Mouse (Mus musculus): ENCODE measurements around the gene Cd84. TPM values are rescaled to one million over a fixed set of nuclear protein-coding genes. Genes with fewer than 3 reads are reported as not detected.
"Not testable (repeated sequence)": the region's sequence is repeated elsewhere in the genome, so short reads cannot be mapped to it uniquely, and the experiment has no call there.

Gene Cd84
- polyA plus RNA-seq, 1 experiment from 2014 or later = 0.82 TPM

DNA sequence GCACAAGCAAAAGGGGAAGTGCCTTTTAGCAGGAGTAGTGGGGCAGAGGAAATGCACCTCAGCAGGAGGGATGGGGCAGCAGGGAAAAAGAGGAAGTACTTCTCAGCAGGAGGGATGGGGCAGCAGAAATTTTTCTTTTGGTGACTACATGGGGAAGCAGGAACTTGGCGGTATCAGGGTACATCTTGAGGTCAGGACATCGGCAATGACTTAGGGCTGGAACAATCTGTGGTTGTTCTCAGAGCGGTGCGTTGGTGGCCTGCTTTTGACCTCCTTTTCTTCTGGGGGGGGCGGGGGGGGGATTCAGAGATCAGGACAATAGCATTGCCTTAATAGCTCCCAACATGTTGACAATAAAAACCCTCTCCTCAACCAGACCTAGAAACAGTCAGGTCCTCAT lies 55.9 kb downstream of the Cd84 start, which contains the start of gene Gm10521:
Gm10521 (plus strand) TSS at position 301 of the 400 bp plus-strand sequence.
- 74% methylated on average over 5 of the region's 5 CpGs for WGBS
- not testable (repeated sequence) for H3K36me3 ChIP-seq (ENCODE audit: control insufficient read depth, insufficient read depth); ATAC-seq; H3K4me3 ChIP-seq (replicated peaks; ENCODE audit: low read length); H3K4me1 ChIP-seq (replicated peaks; ENCODE audit: control insufficient read depth, insufficient read depth, low read length); H3K9me3 ChIP-seq (ENCODE audit: control insufficient read depth, low read length); H3K27me3 ChIP-seq (replicated peaks; ENCODE audit: control insufficient read depth, insufficient read depth, low read length); H3K27ac ChIP-seq (ENCODE audit: low read length); H3K4me2 ChIP-seq (ENCODE audit: low read length); H3K9ac ChIP-seq (replicated peaks; ENCODE audit: low read depth, low read length)

DNA sequence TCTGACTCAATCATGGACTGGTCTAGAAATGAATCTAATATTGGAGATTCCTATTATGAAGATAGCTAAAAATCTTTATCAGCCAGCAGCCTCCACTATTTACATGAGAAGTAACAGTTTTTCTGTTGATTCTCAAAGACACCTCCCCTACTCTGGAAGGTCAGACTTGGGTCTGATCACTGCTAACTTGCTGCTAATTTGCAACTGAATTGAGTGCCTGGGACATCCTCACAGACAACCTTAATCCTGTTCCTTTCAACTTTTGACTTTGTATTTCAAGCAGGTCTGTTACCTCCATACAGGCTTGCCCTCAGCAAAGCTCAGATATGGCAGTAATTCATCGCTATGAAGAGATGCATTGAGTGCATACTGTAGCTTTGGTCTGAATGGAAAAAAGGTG lies 64.5 kb downstream of the Cd84 start:
- H3K27me3 ChIP-seq (replicated peaks; ENCODE audit: control insufficient read depth, insufficient read depth, low read length) = no peaks in the 10 kb centered on the region
- no peak overlapping the region for H3K9ac ChIP-seq (replicated peaks; ENCODE audit: low read depth, low read length)
- no peaks in the 10 kb centered on the region for H3K9me3 ChIP-seq (ENCODE audit: control insufficient read depth, low read length)
- WGBS = 78% methylated on average over 1 of the region's 1 CpGs
- H3K4me2 ChIP-seq (ENCODE audit: low read length) = no peak overlapping the region
- H3K4me1 ChIP-seq (replicated peaks; ENCODE audit: control insufficient read depth, insufficient read depth, low read length) = no peaks in the 10 kb centered on the region
- H3K36me3 ChIP-seq (ENCODE audit: control insufficient read depth, insufficient read depth) = no peaks in the 10 kb centered on the region
- H3K4me3 ChIP-seq (replicated peaks; ENCODE audit: low read length) = no peak overlapping the region
- ATAC-seq = no peak
- no peak overlapping the region for H3K27ac ChIP-seq (ENCODE audit: low read length)

DNA sequence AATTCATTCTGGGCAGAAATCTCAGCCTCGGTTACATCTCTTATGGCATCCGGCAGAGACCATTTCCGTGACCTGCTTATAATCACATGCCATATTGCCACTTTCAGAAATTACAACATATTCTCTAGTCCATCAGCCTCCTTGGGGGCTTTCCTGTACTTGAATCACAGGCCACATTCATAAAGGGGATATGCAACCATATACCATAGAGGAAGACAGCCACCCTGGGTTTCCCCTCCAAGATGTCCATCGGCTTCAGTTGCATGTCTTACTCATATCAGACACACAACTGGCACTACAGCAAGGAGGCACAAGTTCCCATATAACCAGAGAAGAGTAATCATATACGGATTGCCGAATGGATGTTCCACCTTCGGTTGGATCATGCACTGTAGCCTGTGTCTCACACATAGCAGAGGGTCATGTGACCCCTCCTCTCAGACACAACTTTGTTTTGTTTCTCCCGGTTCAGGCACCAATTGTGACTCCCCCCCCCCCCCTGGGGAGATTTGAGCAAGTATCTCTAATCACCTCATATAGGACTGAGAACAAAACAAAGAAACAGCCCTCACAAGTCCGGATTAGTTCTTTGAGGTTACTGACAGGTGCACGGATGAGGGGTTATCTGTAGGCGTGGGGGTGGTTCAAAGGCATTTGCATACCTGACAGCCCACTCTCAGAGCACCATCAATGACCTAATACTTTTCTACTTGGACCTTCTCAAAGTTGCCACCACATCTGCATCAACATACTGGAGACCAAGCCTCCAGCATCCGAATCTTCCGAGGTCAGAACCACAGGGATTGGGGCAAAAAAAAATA lies 76.4 kb downstream of the Cd84 start:
- Histone ChIP-seq H3K4me2 (ENCODE audit: low read length) (no peak overlapping the region), H3K4me3 (replicated peaks; ENCODE audit: low read length) (no peak overlapping the region), H3K27ac (ENCODE audit: low read length) (no peak overlapping the region), H3K27me3 (replicated peaks; ENCODE audit: control insufficient read depth, insufficient read depth, low read length) (no peaks in the 10 kb centered on the region), H3K9me3 (ENCODE audit: control insufficient read depth, low read length) (no peaks in the 10 kb centered on the region), H3K4me1 (replicated peaks; ENCODE audit: control insufficient read depth, insufficient read depth, low read length) (no peaks in the 10 kb centered on the region), H3K9ac (replicated peaks; ENCODE audit: low read depth, low read length) (no peak overlapping the region), H3K36me3 (ENCODE audit: control insufficient read depth, insufficient read depth) (no peaks in the 10 kb centered on the region)
- WGBS = 72% methylated on average over 13 of the region's 13 CpGs
- no peak for ATAC-seq

DNA sequence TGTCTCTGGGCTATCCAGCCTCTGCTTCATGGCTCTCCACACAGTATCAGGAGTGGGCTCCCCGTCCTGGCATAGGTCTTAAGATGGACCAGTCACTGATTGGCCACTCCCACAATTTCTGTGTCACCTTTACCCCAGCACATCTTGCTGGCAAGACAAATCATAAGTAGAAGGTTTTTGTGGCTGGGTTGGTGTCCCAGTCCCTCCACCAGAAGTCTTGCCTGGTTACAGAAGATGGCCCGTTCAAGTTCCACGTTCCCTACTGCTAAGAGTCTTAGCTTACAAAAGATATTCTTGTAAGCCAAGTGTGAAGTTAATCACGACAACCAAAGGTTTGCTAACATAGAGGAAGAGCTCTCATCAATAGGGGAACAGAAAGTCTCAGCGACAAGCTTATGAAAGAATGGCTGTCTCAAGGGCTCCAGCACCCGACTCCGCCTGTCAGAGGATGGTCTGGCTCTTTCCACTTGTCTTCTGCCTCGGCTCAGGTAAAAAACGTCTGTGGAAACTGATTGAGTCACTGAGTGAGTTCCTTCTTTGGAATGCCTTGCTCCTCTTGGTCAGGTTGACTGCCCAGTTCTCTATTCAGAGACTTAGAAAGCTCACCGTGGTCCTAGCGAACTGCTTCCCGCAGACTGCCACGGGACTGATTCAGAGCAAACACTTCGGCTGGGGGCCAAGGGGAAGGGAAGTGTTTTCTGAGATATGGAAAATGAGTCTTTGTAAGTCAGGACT lies 78.0 kb downstream of the Cd84 start, which contains the start of gene Slamf6:
Slamf6 (plus strand) TSS at position 211 of the 735 bp plus-strand sequence.
- no peak within 1 kb of the TSS for H3K4me3 ChIP-seq (replicated peaks; ENCODE audit: low read length)
- H3K4me2 ChIP-seq (ENCODE audit: low read length) = no peak within 1 kb of the TSS
- WGBS = 86% methylated on average over 14 of the region's 14 CpGs
- no peak within 1 kb of the TSS for H3K27ac ChIP-seq (ENCODE audit: low read length)
- no peaks in the 10 kb centered on the region for H3K4me1 ChIP-seq (replicated peaks; ENCODE audit: control insufficient read depth, insufficient read depth, low read length)
- ATAC-seq = no peak
- no peaks in the 10 kb centered on the region for H3K9me3 ChIP-seq (ENCODE audit: control insufficient read depth, low read length)
- no peak within 1 kb of the TSS for H3K9ac ChIP-seq (replicated peaks; ENCODE audit: low read depth, low read length)
- H3K36me3 ChIP-seq (ENCODE audit: control insufficient read depth, insufficient read depth) = no peaks in the 10 kb centered on the region
- no peaks in the 10 kb centered on the region for H3K27me3 ChIP-seq (replicated peaks; ENCODE audit: control insufficient read depth, insufficient read depth, low read length)

DNA sequence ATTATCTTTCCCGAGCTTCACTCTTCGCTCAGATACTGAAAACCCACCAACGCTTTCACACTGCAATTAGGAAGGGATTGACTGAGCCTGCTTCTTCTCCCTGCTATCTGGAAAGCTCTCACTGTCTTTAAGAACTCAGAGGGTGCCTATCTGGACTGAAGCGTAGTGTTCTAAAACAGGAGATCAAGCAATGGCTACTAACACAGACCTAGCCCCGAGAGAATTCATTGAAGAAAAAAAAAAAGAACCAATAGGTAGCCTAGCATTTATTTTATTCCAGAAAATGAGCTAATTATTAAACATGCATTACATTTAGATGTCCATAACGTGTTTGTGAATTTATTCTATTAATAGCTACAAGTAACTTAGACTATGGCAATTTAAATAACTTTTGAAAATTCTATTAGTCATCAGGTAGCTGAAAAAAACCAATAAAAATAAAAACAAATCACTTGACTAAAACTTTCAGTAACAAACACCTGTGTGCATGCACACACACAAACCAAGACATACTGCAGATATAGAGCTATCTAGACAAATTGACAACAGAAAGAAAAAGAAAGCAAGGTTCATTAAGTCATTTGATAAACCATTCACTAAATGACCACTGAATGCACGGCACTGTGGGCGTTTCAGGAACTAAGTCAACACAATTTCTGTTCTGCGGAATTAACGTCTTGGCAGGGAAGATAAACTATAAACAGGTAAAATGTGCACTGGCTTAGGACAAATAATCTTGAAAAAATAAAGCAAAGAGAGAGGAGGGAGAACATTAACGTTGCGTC lies 78.8 kb downstream of the Cd84 start:
- Histone ChIP-seq H3K4me1 (replicated peaks; ENCODE audit: control insufficient read depth, insufficient read depth, low read length) (no peaks in the 10 kb centered on the region), H3K27me3 (replicated peaks; ENCODE audit: control insufficient read depth, insufficient read depth, low read length) (no peaks in the 10 kb centered on the region), H3K4me3 (replicated peaks; ENCODE audit: low read length) (no peak overlapping the region), H3K9me3 (ENCODE audit: control insufficient read depth, low read length) (no peaks in the 10 kb centered on the region), H3K9ac (replicated peaks; ENCODE audit: low read depth, low read length) (no peak overlapping the region), H3K27ac (ENCODE audit: low read length) (no peak overlapping the region), H3K4me2 (ENCODE audit: low read length) (no peak overlapping the region), H3K36me3 (ENCODE audit: control insufficient read depth, insufficient read depth) (no peaks in the 10 kb centered on the region)
- 85% methylated on average over 12 of the region's 12 CpGs for WGBS
- ATAC-seq = no peak

DNA sequence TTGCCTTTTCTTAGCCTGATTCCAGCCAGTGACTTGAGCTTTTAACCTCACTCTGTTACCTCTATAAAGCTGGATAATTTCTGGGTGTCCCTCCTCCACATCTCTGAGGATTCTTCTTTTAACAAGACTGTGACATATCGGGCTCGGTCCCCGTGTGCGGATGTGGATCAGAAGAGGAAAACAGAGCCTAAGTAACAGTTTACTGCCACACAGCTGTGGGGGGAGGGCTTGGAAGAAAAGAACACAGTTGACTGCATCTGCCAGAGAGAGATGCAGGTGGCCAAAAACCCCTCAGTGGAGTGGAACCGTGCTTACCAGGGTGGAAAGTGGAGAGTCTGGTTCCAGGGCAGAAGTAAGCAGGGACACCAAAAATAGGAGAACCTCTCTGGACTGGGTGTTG lies 79.7 kb downstream of the Cd84 start:
- no peaks in the 10 kb centered on the region for H3K9me3 ChIP-seq (ENCODE audit: control insufficient read depth, low read length)
- no peaks in the 10 kb centered on the region for H3K27me3 ChIP-seq (replicated peaks; ENCODE audit: control insufficient read depth, insufficient read depth, low read length)
- 85% methylated on average over 5 of the region's 5 CpGs for WGBS
- no peak overlapping the region for H3K4me3 ChIP-seq (replicated peaks; ENCODE audit: low read length)
- no peak overlapping the region for H3K9ac ChIP-seq (replicated peaks; ENCODE audit: low read depth, low read length)
- H3K27ac ChIP-seq (ENCODE audit: low read length) = no peak overlapping the region
- no peaks in the 10 kb centered on the region for H3K36me3 ChIP-seq (ENCODE audit: control insufficient read depth, insufficient read depth)
- no peak for ATAC-seq
- H3K4me1 ChIP-seq (replicated peaks; ENCODE audit: control insufficient read depth, insufficient read depth, low read length) = no peaks in the 10 kb centered on the region
- H3K4me2 ChIP-seq (ENCODE audit: low read length) = no peak overlapping the region

DNA sequence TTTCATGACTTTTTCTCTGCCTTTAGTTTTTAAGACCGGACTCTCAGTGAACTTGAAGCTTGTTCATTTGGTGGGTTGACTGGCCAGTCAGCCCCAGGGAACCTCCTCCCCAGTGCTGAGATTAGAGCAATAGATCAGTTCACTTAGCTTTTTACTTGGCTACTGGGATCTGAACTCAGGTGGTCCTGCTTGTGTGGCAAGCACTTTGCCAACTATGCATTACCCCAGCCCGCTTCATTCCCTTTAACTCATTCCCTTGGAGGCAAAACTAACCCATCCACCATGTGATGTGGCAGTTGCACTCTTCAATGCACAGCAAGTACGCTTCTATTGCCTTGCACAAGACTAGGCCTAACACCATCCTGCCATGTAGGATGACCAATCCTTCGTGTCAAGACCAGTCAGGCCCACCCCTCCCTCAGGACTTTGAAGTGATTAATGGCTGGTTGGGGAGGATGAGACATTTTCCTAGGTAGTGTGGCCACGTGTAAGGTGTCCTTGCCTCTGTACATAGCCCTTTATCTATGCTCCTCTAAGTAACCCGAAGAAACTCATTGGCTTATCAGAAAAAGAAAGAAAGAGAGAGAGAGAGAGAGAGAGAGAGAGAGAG lies 80.5 kb downstream of the Cd84 start:
- no peak overlapping the region for H3K27ac ChIP-seq (ENCODE audit: low read length)
- 86% methylated on average over 6 of the region's 6 CpGs for WGBS
- H3K4me1 ChIP-seq (replicated peaks; ENCODE audit: control insufficient read depth, insufficient read depth, low read length) = no peaks in the 10 kb centered on the region
- no peak for ATAC-seq
- H3K4me2 ChIP-seq (ENCODE audit: low read length) = no peak overlapping the region
- H3K4me3 ChIP-seq (replicated peaks; ENCODE audit: low read length) = no peak overlapping the region
- H3K27me3 ChIP-seq (replicated peaks; ENCODE audit: control insufficient read depth, insufficient read depth, low read length) = no peaks in the 10 kb centered on the region
- H3K9ac ChIP-seq (replicated peaks; ENCODE audit: low read depth, low read length) = no peak overlapping the region
- H3K36me3 ChIP-seq (ENCODE audit: control insufficient read depth, insufficient read depth) = no peaks in the 10 kb centered on the region
- H3K9me3 ChIP-seq (ENCODE audit: control insufficient read depth, low read length) = no peaks in the 10 kb centered on the region

DNA sequence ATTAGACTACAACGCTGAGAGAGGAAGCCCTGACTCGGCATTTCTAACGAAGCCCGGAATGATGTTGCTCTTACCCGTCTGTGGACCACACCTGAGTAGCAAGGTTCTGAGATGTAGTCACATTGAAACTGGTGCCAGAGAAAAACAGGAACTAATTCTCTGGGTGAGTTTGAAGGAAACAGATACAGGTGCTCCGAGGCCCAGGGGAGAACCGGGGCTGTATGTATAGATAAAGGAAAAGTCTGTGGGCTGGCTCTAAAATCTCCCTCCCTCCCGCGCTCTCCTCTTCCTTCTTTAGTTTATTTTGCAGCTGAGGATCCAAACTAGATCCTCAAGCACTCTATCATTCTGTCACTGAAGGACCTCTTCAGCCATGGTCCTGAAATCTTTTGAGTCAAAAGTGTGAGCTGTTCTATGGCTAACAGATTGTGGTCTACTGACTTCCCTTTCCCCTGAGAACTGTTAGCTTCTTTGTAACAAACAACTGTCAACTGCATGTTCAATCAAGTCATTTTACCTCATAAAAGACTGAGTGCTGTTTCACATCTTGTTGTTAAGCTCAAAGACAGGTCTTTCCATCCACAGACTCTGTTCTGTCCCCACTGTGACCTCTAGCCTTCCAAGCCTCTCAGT lies 81.6 kb downstream of the Cd84 start:
- WGBS = 93% methylated on average over 9 of the region's 9 CpGs
- no peak for ATAC-seq

More for the DNA sequence above, 81.6 kb downstream of the Cd84 start:
- H3K27me3 ChIP-seq (replicated peaks; ENCODE audit: control insufficient read depth, insufficient read depth, low read length) = no peaks in the 10 kb centered on the region
- H3K36me3 ChIP-seq (ENCODE audit: control insufficient read depth, insufficient read depth) = no peaks in the 10 kb centered on the region
- H3K9me3 ChIP-seq (ENCODE audit: control insufficient read depth, low read length) = no peaks in the 10 kb centered on the region
- H3K9ac ChIP-seq (replicated peaks; ENCODE audit: low read depth, low read length) = no peak overlapping the region
- no peak overlapping the region for H3K27ac ChIP-seq (ENCODE audit: low read length)
- H3K4me3 ChIP-seq (replicated peaks; ENCODE audit: low read length) = no peak overlapping the region
- H3K4me2 ChIP-seq (ENCODE audit: low read length) = no peak overlapping the region
- H3K4me1 ChIP-seq (replicated peaks; ENCODE audit: control insufficient read depth, insufficient read depth, low read length) = no peaks in the 10 kb centered on the region
